Mouse (Mus musculus): ENCODE results near the gene Smarcc1. TPM values are rescaled to one million over a fixed set of nuclear protein-coding genes. Genes with fewer than 3 reads are reported as not detected.
"Not testable (repeated sequence)": the region's sequence is repeated elsewhere in the genome, so short reads cannot be mapped to it uniquely, and the experiment has no call there.

Gene Smarcc1
- polyA plus RNA-seq, 1 experiment from 2014 or later: 112 TPM

GRCm38 (mm10) chr9:110121424-110121823 is 3.9 kb downstream of the Smarcc1 start:
- no peaks in the 10 kb centered on the region for H3K9me3 ChIP-seq (replicated peaks; ENCODE audit: control insufficient read depth, low read length)

GRCm38 (mm10) chr9:110123322-110123721 is 5.8 kb downstream of the Smarcc1 start:
- Histone ChIP-seq H3K4me3 (ENCODE audit: low read depth, low read length) (no peak overlapping the region), H3K9ac (ENCODE audit: low read depth, low read length) (no peak overlapping the region), H3K4me2 (no peak overlapping the region), H3K27ac (ENCODE audit: low read depth, low read length) (no peak overlapping the region), H3K4me1 (ENCODE audit: control insufficient read depth, insufficient read depth, low read length) (peaks cover 6% of the 10 kb centered on the region), H3K27me3 (ENCODE audit: control insufficient read depth, insufficient read depth, low read length) (no peaks in the 10 kb centered on the region), H3K36me3 (ENCODE audit: control insufficient read depth, insufficient read depth, low read length) (no peaks in the 10 kb centered on the region), H3K9me3 (replicated peaks; ENCODE audit: control insufficient read depth, low read length) (no peaks in the 10 kb centered on the region)
- 68% methylated on average over 2 of the region's 2 CpGs for WGBS (ENCODE audit: insufficient replicate concordance)
- no peak for ATAC-seq (replicated peaks; ENCODE audit: insufficient number of reproducible peaks, low FRiP score, low TSS enrichment)

More at GRCm38 (mm10) chr9:110121424-110121823, 3.9 kb downstream of the Smarcc1 start:
- ATAC-seq (replicated peaks; ENCODE audit: insufficient number of reproducible peaks, low FRiP score, low TSS enrichment): no peak
- no peak overlapping the region for H3K4me3 ChIP-seq (ENCODE audit: low read depth, low read length)
- 71% methylated on average over 4 of the region's 4 CpGs for WGBS (ENCODE audit: insufficient replicate concordance)
- H3K27ac ChIP-seq (ENCODE audit: low read depth, low read length): no peak overlapping the region
- H3K4me1 ChIP-seq (ENCODE audit: control insufficient read depth, insufficient read depth, low read length): peaks cover 9% of the 10 kb centered on the region
- no peaks in the 10 kb centered on the region for H3K36me3 ChIP-seq (ENCODE audit: control insufficient read depth, insufficient read depth, low read length)
- H3K27me3 ChIP-seq (ENCODE audit: control insufficient read depth, insufficient read depth, low read length): no peaks in the 10 kb centered on the region
- H3K9ac ChIP-seq (ENCODE audit: low read depth, low read length): no peak overlapping the region
- no peak overlapping the region for H3K4me2 ChIP-seq

- not testable (repeated sequence) for H3K4me1 ChIP-seq (ENCODE audit: control insufficient read depth, insufficient read depth, low read length); H3K4me3 ChIP-seq (ENCODE audit: low read depth, low read length); H3K9me3 ChIP-seq (replicated peaks; ENCODE audit: control insufficient read depth, low read length); H3K27me3 ChIP-seq (ENCODE audit: control insufficient read depth, insufficient read depth, low read length); H3K4me2 ChIP-seq; ATAC-seq (replicated peaks; ENCODE audit: insufficient number of reproducible peaks, low FRiP score, low TSS enrichment); H3K9ac ChIP-seq (ENCODE audit: low read depth, low read length); H3K36me3 ChIP-seq (ENCODE audit: control insufficient read depth, insufficient read depth, low read length); H3K27ac ChIP-seq (ENCODE audit: low read depth, low read length)
- 56% methylated on average over 2 of the region's 2 CpGs for WGBS (ENCODE audit: insufficient replicate concordance)
These were observed 6.6 kb downstream of the Smarcc1 start for GRCm38 (mm10) chr9:110124008-110124540.

DNA sequence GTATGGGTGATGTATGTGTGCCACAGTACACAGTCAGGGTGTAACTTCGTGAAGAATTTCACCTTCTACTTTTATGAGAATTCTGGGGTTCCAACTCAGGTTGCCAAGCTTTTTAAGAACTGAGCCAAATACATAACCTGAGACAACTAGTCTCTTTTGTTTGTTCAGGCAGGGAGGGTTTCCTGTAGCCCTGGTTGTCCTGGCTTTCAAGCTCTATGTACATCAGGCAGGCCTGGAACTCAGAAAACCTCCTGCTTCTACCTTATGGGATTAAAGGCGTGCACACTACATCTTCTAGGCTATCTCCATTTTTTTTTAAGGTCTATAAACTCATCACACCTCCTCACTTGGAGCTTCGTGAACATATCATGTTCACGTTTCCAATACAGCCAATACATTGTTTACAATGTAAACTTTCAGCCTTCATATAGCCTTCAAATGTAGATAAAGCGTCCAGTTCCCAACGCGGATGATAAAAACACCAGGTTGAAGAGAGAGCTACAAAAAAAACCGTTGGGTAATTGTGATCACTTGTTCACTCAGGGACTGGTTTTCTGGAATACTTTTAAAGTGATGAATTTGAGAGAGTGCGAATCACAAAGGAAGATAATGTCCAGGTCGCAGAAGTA is 13.5 kb downstream of the Smarcc1 start:
- Histone ChIP-seq H3K4me3 (ENCODE audit: low read depth, low read length) (peak overlapping the region; percentile 89), H3K9me3 (replicated peaks; ENCODE audit: control insufficient read depth, low read length) (no peaks in the 10 kb centered on the region), H3K27ac (ENCODE audit: low read depth, low read length) (peak overlapping the region; percentile 94), H3K36me3 (ENCODE audit: control insufficient read depth, insufficient read depth, low read length) (peaks cover 9% of the 10 kb centered on the region), H3K27me3 (ENCODE audit: control insufficient read depth, insufficient read depth, low read length) (no peaks in the 10 kb centered on the region), H3K9ac (ENCODE audit: low read depth, low read length) (peak overlapping the region; percentile 96), H3K4me1 (ENCODE audit: control insufficient read depth, insufficient read depth, low read length) (peaks cover 11% of the 10 kb centered on the region), H3K4me2 (peak overlapping the region; percentile 79)
- WGBS (ENCODE audit: insufficient replicate concordance): 23% methylated on average over 10 of the region's 10 CpGs
- ATAC-seq (replicated peaks; ENCODE audit: insufficient number of reproducible peaks, low FRiP score, low TSS enrichment): no peak

DNA sequence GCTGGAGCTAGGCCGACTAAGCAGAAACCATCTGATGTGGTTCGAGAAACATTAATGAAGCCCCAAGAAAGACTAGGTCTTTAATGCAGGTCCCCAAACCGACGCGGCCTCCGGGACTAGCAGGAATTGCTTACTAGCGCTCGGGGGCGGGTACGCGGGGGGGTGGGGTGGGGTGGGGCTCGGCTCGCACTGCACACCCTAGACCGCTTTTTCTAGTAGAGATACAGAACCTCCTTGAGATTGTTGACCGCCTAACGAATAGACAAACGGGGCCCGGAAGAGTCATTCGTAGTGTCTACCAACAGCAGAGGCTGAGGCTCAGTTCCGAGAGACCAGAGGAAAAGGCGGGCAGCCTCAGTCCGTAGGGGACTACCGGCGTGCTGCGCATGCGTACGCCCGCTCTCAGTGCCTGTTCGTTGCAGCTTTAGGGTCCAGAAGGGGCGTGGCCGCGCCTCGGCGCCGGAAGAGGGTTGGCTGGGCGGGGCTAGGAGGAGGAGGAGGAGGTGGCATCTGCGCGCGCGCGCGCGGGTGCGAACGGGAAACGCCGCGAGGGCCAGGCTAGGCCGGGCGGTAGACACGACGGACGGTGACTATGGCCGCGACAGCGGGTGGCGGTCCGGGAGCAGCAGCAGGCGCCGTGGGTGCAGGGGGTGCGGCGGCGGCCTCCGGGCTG is 14.2 kb downstream of the Smarcc1 start:
- peak; percentile 96 for ATAC-seq (replicated peaks; ENCODE audit: insufficient number of reproducible peaks, low FRiP score, low TSS enrichment)
- peak overlapping the region; percentile 79 for H3K4me2 ChIP-seq
- H3K4me1 ChIP-seq (ENCODE audit: control insufficient read depth, insufficient read depth, low read length): peaks cover 11% of the 10 kb centered on the region
- H3K9ac ChIP-seq (ENCODE audit: low read depth, low read length): peak overlapping the region; percentile 96
- under 1% methylated on average over 63 of the region's 64 CpGs for WGBS (ENCODE audit: insufficient replicate concordance)
- no peaks in the 10 kb centered on the region for H3K27me3 ChIP-seq (ENCODE audit: control insufficient read depth, insufficient read depth, low read length)
- peak overlapping the region; percentile 89 for H3K4me3 ChIP-seq (ENCODE audit: low read depth, low read length)
- H3K9me3 ChIP-seq (replicated peaks; ENCODE audit: control insufficient read depth, low read length): no peaks in the 10 kb centered on the region
- H3K36me3 ChIP-seq (ENCODE audit: control insufficient read depth, insufficient read depth, low read length): peaks cover 12% of the 10 kb centered on the region
- H3K27ac ChIP-seq (ENCODE audit: low read depth, low read length): peak overlapping the region; percentile 94

- ATAC-seq (replicated peaks; ENCODE audit: insufficient number of reproducible peaks, low FRiP score, low TSS enrichment): peak; percentile 76
- H3K4me1 ChIP-seq (ENCODE audit: control insufficient read depth, insufficient read depth, low read length): peaks cover 11% of the 10 kb centered on the region
- peak overlapping the region; percentile 96 for H3K9ac ChIP-seq (ENCODE audit: low read depth, low read length)
- H3K4me3 ChIP-seq (ENCODE audit: low read depth, low read length): peak overlapping the region; percentile 89
- no peaks in the 10 kb centered on the region for H3K27me3 ChIP-seq (ENCODE audit: control insufficient read depth, insufficient read depth, low read length)
- H3K27ac ChIP-seq (ENCODE audit: low read depth, low read length): peak overlapping the region; percentile 94
- peak overlapping the region; percentile 79 for H3K4me2 ChIP-seq
- no peaks in the 10 kb centered on the region for H3K9me3 ChIP-seq (replicated peaks; ENCODE audit: control insufficient read depth, low read length)
- WGBS (ENCODE audit: insufficient replicate concordance): under 1% methylated on average over 36 of the region's 38 CpGs
- H3K36me3 ChIP-seq (ENCODE audit: control insufficient read depth, insufficient read depth, low read length): peaks cover 16% of the 10 kb centered on the region
These were observed 14.7 kb downstream of the Smarcc1 start for GRCm38 (mm10) chr9:110132201-110132605.

DNA sequence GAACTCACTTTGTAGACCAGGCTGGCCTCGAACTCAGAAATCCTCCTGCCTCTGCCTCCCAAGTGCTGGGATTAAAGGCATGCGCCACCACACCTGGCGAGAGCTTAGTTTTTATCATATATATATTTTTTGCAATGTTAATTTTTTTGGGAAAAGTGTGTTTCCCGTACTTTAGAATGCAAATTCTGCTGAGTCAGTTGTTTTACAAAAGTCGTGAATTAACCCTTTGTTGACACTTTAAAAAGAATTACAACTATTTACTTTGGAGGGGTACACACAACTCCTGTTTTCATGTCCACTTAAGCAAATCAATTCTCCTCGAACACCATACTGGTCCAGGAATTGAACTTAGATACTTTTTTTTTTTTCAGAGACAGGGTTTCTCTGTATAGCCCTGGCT is 15.4 kb downstream of the Smarcc1 start:
- H3K27ac ChIP-seq (ENCODE audit: low read depth, low read length): no peak overlapping the region
- H3K4me2 ChIP-seq: peak overlapping the region; percentile 79
- no peaks in the 10 kb centered on the region for H3K27me3 ChIP-seq (ENCODE audit: control insufficient read depth, insufficient read depth, low read length)
- 55% methylated on average over 6 of the region's 6 CpGs for WGBS (ENCODE audit: insufficient replicate concordance)
- no peak overlapping the region; the same call in 1 of the 2 replicates for H3K9ac ChIP-seq (ENCODE audit: low read depth, low read length)
- H3K9me3 ChIP-seq (replicated peaks; ENCODE audit: control insufficient read depth, low read length): no peaks in the 10 kb centered on the region
- H3K4me1 ChIP-seq (ENCODE audit: control insufficient read depth, insufficient read depth, low read length): peaks cover 11% of the 10 kb centered on the region
- no peak for ATAC-seq (replicated peaks; ENCODE audit: insufficient number of reproducible peaks, low FRiP score, low TSS enrichment)
- H3K36me3 ChIP-seq (ENCODE audit: control insufficient read depth, insufficient read depth, low read length): peaks cover 16% of the 10 kb centered on the region
- H3K4me3 ChIP-seq (ENCODE audit: low read depth, low read length): peak overlapping the region; percentile 89

- H3K4me3 ChIP-seq (ENCODE audit: low read depth, low read length): no peak overlapping the region
- 79% methylated on average over 5 of the region's 5 CpGs for WGBS (ENCODE audit: insufficient replicate concordance)
These were observed 16.7 kb downstream of the Smarcc1 start for GRCm38 (mm10) chr9:110134176-110134575.

More at GRCm38 (mm10) chr9:110134176-110134575, 16.7 kb downstream of the Smarcc1 start:
- Histone ChIP-seq H3K9ac (ENCODE audit: low read depth, low read length) (no peak overlapping the region), H3K27me3 (ENCODE audit: control insufficient read depth, insufficient read depth, low read length) (no peaks in the 10 kb centered on the region), H3K4me2 (no peak overlapping the region; the same call in 1 of the 2 replicates), H3K36me3 (ENCODE audit: control insufficient read depth, insufficient read depth, low read length) (peaks cover 18% of the 10 kb centered on the region), H3K27ac (ENCODE audit: low read depth, low read length) (no peak overlapping the region), H3K4me1 (ENCODE audit: control insufficient read depth, insufficient read depth, low read length) (peaks cover 11% of the 10 kb centered on the region), H3K9me3 (replicated peaks; ENCODE audit: control insufficient read depth, low read length) (no peaks in the 10 kb centered on the region)
- ATAC-seq (replicated peaks; ENCODE audit: insufficient number of reproducible peaks, low FRiP score, low TSS enrichment): no peak
